Mouse (Mus musculus) erythroid progenitor cell, adult 5-6 weeks (primary cell): ENCODE measurements around the gene C2cd3. TPM values are rescaled to one million over a fixed set of nuclear protein-coding genes. Genes with fewer than 3 reads are reported as not detected.

Experiments
- ATAC-seq: replicated peaks from 2 replicates; pipeline ENCODE4 v1.8.0; 2016; ENCODE audit warnings: moderate number of reproducible peaks, mild to moderate bottlenecking, moderate TSS enrichment, inconsistent platforms; ENCODE audit not compliant: poor library complexity, low FRiP score, severe bottlenecking
- total RNA-seq, 2 experiments: library from RNA; stranded (forward) in 1 of 2; stranded (reverse) in 1 of 2; fragments of 150-400 nt in 1 of 2; fragments of 186-747, 209-891 nt in 1 of 2; gene quantifications; 2 replicates each; pipeline versions ENCODE4 v1.2.3 to v1.2.4; 2015 to 2017; ENCODE audit warnings: low replicate concordance in 2 of 2

The C2cd3 gene
- total RNA-seq (2015; ENCODE audit: low replicate concordance), result 75.7 and 87.2 TPM in 2 replicates
- total RNA-seq (2017; ENCODE audit: low replicate concordance), result 56.7 and 58.2 TPM in 2 replicates

DNA sequence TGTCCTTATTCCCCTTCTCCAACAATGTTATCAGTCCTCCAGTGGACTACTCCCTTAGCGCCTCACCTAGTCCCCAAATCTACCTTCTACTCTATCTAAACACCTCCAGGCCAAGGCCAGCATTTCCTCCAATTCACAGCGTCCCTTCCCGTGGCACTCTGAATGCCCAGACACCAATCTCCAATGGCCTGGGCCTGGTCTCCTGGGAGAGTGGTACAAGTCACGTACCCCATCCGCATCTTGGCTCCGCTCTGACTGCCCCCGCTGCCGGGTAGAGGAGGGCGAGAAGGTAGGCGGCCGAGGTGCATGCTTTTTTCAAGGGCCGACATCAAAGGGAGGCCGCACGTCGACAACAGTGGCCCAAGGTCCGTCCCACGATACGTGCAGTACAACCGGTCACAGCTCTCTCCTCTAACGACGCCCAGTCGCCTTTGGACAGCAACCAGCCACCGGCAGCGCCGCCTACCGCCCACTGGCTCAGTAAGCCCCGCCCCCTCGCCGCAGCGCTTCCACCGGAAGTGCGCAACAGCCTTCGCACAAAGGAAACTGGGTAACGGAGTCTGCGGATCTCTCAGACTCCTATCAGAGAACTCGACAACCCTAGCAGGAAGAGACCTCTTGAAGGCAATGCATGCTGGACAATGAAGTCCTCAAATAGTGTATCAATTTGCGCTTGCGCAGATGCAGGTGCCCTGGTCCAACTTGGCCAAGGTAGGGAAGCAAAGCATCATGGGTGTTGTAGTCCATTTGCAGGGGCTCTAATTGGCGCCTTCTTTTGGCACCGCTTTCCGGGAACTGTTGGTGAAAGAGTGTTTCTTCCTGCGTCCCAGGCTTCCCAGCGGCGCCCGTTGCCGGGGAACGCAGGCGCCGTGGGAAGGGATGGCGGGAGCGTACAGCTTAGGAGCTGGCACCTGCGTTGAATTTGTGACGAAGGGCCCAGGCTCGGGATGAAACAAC, at the start of gene C2cd3, which contains the start of gene Ppme1:
Gene C2cd3, plus strand, starts transcription at position 739 of the 957 bp plus-strand sequence.
Gene Ppme1, minus strand, starts transcription at position 813 of the 957 bp plus-strand sequence.
- peak; percentile 93 for ATAC-seq

- ATAC-seq, result no peak
Observed at GRCm38 (mm10) chr7:100323721-100324120, 48.3 kb upstream of the C2cd3 start.

DNA sequence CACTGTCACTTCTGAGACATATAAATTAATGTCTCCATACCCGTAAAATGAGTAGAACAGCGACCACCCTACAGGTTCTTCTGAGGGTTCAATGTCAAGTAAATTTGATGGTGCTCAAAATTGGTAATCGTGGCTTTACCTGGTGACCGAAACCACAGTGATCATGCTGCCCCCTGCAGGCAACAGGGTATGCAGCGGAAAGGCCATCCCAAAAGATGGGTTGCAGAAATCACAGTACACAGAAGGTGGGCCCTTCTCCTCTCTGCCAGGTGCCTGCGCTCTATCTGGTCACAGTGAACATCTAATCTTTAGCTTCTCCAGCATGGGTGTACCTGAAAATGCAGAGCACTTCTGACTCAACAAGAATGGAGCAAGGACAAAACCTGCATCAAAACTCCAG, 46.6 kb upstream of the C2cd3 start:
- ATAC-seq, result no peak

DNA sequence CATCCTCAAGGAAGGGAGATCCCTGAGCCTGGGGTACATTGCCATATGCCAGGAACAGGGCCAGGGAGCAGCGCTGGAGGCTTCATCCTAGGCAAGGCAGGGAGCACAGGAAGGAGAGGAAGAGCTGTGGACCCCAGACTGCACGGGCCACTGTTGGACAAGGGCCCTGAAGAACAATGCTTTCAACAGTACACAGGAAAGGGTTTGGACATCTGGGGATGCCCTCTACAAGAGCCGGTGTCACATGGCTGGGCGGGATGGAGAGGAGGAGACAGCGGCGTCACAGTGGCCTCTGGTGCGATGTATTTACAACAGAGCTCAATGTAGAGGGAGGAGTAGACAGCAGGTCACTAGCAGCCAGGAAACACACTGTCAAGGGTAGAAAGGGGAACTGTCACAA, 44.5 kb upstream of the C2cd3 start:
- ATAC-seq, result no peak

- no peak for ATAC-seq
Observed at GRCm38 (mm10) chr7:100328636-100329035, 43.4 kb upstream of the C2cd3 start.

GRCm38 (mm10) chr7:100331269-100331668, 40.8 kb upstream of the C2cd3 start:
- no peak for ATAC-seq

DNA sequence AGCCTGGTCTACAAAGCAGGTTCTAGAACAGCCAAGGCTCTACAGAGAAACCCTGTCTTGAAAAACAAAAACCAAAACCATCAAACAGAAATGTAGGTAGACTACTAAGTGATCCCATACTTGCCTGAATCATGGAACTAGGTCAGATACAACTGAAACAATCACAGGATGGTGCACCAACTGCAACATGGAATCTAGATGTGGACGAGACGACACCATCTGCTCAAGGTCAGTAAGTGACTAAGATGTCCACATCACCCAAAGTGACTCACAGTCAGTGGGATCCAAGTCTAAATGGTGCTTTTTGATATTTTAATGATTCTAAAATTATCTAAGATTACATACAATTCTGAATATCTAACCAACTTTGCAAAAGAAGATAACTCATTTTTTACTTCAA, 36.1 kb upstream of the C2cd3 start:
- ATAC-seq, result no peak

GRCm38 (mm10) chr7:100354984-100355383, 17.0 kb upstream of the C2cd3 start:
- no peak for ATAC-seq

GRCm38 (mm10) chr7:100356324-100356723, 15.7 kb upstream of the C2cd3 start:
- no peak for ATAC-seq

- ATAC-seq, result no peak
Observed at GRCm38 (mm10) chr7:100356768-100357167, 15.3 kb upstream of the C2cd3 start.

- no peak for ATAC-seq
Observed at GRCm38 (mm10) chr7:100357856-100358255, 14.2 kb upstream of the C2cd3 start.

GRCm38 (mm10) chr7:100363162-100363561, 8.9 kb upstream of the C2cd3 start:
- ATAC-seq, result no peak

DNA sequence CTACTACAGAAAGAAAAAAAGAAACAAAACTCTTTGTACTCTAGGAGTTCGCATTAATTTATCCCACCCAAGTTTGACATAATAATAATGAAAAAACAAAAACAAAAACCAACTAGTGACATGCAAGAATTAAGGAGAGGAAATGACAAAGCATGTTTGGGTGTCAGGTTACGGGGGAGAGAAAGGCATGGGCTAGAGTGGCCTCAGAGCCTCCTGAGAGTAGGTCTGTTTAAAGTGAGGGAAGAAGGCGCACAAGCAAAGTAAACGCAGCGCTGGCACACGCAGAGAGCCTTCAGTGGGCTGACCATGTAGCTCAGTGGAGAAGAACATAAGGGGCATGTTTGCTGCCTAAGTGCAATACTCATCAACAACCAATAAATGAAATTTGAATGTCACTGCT, 7.1 kb upstream of the C2cd3 start:
- no peak for ATAC-seq

- no peak for ATAC-seq
Observed at GRCm38 (mm10) chr7:100372452-100372980, 483 bp downstream of the C2cd3 start.

GRCm38 (mm10) chr7:100378257-100378656, 6.2 kb downstream of the C2cd3 start:
- ATAC-seq, result no peak

DNA sequence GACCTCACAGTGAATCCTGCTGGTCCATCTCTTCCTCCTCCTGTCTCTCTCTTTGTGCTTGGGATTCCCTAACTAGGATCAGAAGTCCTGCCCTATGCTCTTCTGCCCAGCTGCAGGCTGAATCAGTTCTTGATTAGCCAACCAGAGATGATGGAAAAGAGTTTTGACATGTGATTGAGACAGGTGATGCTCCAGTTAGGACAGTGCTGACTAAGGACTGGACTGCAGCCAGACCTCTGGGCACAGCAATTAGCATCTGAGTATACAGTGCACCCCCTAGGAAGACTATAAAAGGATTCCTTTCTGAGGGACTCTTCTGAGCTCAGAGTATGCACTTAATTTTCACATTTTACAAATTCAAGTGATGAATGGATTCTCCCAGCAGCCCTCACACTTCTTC, 9.1 kb downstream of the C2cd3 start:
- no peak for ATAC-seq

DNA sequence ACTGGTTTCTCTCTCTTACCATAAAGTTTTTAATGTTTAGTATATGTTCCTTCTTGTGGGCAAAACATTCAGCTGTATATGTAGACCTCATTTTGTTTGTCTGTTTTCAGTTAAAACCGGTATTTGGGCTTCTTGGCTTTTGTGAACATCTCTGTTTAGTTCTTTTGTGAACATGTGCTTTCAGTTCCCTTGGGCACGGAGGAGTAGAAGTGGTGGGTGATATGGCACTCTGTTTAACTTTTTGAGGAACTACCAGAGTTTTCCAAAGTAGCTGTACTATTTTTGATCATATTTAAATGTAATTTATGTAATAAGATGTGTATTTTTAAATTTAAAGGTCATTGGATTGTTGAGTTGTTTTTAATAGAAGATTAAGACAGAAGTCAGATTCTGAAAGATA, 11.2 kb downstream of the C2cd3 start:
- no peak for ATAC-seq

DNA sequence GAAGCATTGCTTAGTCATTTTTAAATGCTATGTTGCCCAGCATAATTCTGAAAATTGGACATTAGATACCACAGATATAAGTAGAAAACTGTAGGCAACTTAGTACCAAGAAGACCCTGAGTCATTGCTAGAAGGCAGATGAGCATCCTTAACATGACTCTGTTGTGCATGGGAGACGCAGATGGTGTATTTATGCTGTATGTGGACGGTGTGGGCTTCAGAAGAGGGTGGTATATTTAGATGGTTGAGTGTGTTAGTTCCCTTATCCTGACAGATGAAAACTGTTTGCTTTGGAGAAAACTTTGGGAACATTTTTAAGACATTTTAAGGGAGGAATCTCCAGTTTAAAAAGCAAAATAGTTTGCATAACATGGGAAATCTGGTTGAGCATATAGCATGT, 16.1 kb downstream of the C2cd3 start:
- no peak for ATAC-seq

GRCm38 (mm10) chr7:100390166-100390565, 18.1 kb downstream of the C2cd3 start:
- no peak for ATAC-seq

GRCm38 (mm10) chr7:100392265-100392664, 20.2 kb downstream of the C2cd3 start:
- no peak for ATAC-seq

DNA sequence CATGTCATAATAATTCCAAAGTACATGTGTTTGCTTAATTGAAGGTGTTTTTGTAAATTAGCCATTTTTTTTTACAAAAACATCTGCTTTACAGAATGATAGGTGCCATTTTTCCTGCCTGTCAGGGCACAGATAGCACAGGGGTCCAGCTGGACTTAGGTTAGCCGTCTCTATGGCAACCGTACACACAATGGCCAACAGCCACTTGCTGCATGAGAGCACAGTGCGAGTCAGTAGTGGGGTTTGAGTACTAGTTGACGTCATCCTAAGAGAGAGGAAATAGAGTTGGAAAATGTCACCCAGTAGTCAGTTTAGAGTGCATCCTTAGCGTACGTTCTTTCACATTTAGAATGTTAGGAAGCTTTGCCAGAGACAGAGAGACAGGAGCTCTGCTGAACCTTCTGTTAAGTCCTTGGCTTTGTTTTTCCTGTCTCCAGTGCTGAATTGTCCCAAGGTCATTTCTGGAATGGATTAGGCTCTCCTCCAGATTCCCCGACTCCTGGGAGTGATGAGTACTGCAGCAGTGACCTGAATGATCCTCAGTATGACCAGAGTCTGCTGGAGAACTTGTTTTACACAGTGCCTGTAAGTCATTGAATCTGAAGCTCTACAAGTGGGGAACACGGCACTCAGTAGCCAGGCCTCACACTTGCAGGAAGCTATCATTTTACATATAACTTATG, 27.3 kb downstream of the C2cd3 start:
- no peak for ATAC-seq
